Mouse (Mus musculus) embryonic facial prominence, embryonic 13.5 days (tissue): ENCODE results near the gene Gpsm3. TPM values are rescaled to one million over a fixed set of nuclear protein-coding genes. Genes with fewer than 3 reads are reported as not detected.
"Not testable (repeated sequence)": the region's sequence is repeated elsewhere in the genome, so short reads cannot be mapped to it uniquely, and the experiment has no call there.

ENCODE experiments used
- ATAC-seq: fragments of 200-750 bp; cut with Nextera tagmentation; 2 replicates; pipeline ENCODE4 v1.8.0; 2017; ENCODE audit warnings: low read depth; ENCODE audit not compliant: insufficient number of reproducible peaks, insufficient read depth, low FRiP score, low TSS enrichment
- H3K27ac ChIP-seq: fragments of 300-500 bp; sonication (generic); 2 replicates; pipeline ENCODE4 v1.5.1; 2015; ENCODE audit warnings: moderate library complexity, mild to moderate bottlenecking, inconsistent platforms
- H3K27me3 ChIP-seq: fragments of 300-500 bp; sonication (generic); 2 replicates; pipeline ENCODE4 v1.6.1; 2015; ENCODE audit warnings: mild to moderate bottlenecking, inconsistent platforms
- H3K36me3 ChIP-seq: fragments of 300-500 bp; sonication (generic); 2 replicates; pipeline ENCODE4 v1.6.1; 2015; ENCODE audit warnings: mild to moderate bottlenecking, inconsistent platforms
- H3K4me1 ChIP-seq: fragments of 300-500 bp; sonication (generic); 2 replicates; pipeline ENCODE4 v1.6.1; 2015; ENCODE audit warnings: inconsistent platforms
- H3K4me2 ChIP-seq: fragments of 300-500 bp; sonication (generic); 2 replicates; pipeline ENCODE4 v1.6.1; 2015; ENCODE audit warnings: moderate library complexity, mild to moderate bottlenecking, inconsistent platforms
- H3K4me3 ChIP-seq: fragments of 300-500 bp; sonication (generic); 2 replicates; pipeline ENCODE4 v1.5.1; 2015; ENCODE audit warnings: mild to moderate bottlenecking, inconsistent platforms
- H3K9ac ChIP-seq: fragments of 300-500 bp; sonication (generic); 2 replicates; pipeline ENCODE4 v1.6.1; 2015; ENCODE audit warnings: mild to moderate bottlenecking, inconsistent platforms
- H3K9me3 ChIP-seq: fragments of 300-500 bp; sonication (generic); 2 replicates; pipeline ENCODE4 v1.6.1; 2016; ENCODE audit warnings: inconsistent platforms
- WGBS: fragments of 180-500 bp; shearing (Covaris S2); methylation state at CpG from one replicate; pipeline ENCODE4 v1.1.7; 2015; ENCODE audit warnings: mixed read lengths; 5-methylcytosine and 5-hydroxymethylcytosine counted together
- polyA plus RNA-seq: library from polyadenylated mRNA; unstranded; fragments of >200 nt; fragmentation: Nextera tagmentation; extraction: Ambion mirVana; gene quantifications from 2 replicates; pipeline ENCODE4 v1.2.1, GENCODE M21; 2015

Gene Gpsm3
- polyA plus RNA-seq = 5.3 and 6.0 TPM in 2 replicates

DNA sequence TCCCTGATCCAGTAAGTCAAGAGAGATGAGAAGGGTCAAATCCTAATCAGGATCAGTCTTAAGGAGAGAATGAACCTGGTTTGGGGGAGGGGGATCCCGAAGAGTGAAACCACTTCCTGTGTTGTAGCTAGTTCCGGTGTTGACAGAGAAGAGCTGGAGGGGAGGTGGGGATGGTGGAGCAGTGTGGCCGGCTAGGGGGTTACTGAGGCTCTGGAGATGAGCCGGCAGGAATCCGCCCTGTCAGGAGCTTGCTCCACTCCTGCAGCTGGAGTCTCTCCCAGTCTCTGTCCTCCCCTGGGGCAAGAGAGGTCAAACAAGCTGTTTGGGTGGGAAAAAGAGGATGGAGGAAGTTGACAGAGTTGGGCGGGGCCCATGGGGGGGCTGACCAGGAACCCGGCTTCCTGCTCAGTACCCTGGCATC lies at the start of gene Gpsm3:
Gpsm3 (plus strand) TSS at position 126 of the 421 bp plus-strand sequence.
- 11% methylated on average over 7 of the region's 7 CpGs for WGBS
- H3K36me3 ChIP-seq = peaks cover 8% of the 10 kb centered on the region
- H3K4me3 ChIP-seq = no peak within 1 kb of the TSS; the same call in none of the 2 replicates
- H3K4me2 ChIP-seq = peak within 1 kb of the TSS; percentile 96
- peak within 1 kb of the TSS; percentile 99; the same call in 1 of the 2 replicates for H3K27ac ChIP-seq
- no peaks in the 10 kb centered on the region for H3K9me3 ChIP-seq
- H3K9ac ChIP-seq = 0 out of 2 replicates have a peak within 1 kb of the TSS, but pooled peaks have one; percentile 27
- ATAC-seq = no peak
- peaks cover 62% of the 10 kb centered on the region for H3K4me1 ChIP-seq
- no peaks in the 10 kb centered on the region for H3K27me3 ChIP-seq

DNA sequence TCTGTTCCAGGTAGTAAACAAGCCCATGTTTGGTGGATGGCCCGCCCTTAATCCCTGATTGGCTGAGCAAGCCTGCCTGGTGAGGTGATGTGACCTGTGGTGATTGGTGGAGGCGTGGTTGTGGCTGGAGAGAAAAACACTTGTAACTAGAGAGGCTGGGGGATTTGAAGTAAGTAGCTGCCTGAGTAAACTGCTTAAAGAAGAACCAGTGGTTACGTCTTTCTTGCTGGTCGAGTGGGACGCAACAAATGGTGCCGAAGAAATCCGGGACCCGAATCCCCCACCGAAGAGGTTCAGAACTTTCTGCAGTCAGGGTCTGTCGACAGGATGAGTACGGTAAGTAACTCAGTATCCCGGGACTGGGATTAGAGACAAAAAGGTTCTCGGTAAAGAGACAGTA lies 46.0 kb upstream of the Gpsm3 start:
- WGBS = 89% methylated on average over 13 of the region's 13 CpGs

DNA sequence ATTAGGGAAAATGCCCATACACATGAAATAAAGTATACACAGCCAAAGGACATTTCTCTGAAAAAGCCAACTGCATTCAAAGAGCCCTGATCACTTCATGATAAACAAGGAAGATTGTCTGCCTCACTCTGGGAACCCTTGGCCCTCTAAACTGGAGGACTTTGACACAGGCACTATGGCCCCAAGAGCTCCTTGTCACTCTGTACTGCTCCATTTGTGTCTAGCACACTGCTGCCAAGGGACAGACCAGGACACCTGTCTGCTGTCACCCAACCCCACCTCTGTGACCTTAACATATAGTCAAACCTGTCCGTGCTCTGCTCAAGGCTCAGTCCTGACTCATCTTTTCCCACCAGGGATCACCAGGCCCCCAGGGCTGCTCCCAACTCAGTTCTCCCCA lies 42.8 kb upstream of the Gpsm3 start:
- Histone ChIP-seq H3K9me3 (no peaks in the 10 kb centered on the region), H3K36me3 (no peaks in the 10 kb centered on the region), H3K27me3 (no peaks in the 10 kb centered on the region), H3K27ac (no peak overlapping the region), H3K4me3 (no peak overlapping the region), H3K4me2 (no peak overlapping the region), H3K9ac (no peak overlapping the region), H3K4me1 (no peaks in the 10 kb centered on the region)
- WGBS = 90% methylated on average over 1 of the region's 1 CpGs
- ATAC-seq = no peak

More for the DNA sequence above, 46.0 kb upstream of the Gpsm3 start:
- H3K4me2 ChIP-seq, ATAC-seq, H3K27ac ChIP-seq, H3K36me3 ChIP-seq, H3K4me3 ChIP-seq, H3K27me3 ChIP-seq, H3K4me1 ChIP-seq, H3K9ac ChIP-seq, H3K9me3 ChIP-seq: not testable (repeated sequence)

DNA sequence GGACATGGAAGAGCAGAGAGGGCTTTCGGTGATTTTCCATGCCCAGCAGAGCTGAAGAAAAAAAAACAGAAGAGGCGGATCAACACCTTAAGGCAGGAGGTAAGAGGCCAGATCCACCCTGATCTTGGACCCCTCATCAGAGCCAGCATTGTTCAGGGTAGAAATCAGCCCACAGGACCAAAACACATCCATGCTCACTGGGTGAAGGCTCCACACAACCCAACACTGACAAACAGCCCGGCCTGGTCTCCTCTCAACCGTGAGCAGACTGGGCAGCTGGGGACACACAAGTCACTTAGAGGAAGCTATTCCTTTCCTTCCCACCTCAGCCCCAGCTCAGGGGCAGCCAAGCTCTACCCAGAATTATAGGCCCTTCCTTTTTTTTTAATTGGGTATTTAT lies 42.0 kb upstream of the Gpsm3 start:
- no peaks in the 10 kb centered on the region for H3K9me3 ChIP-seq
- WGBS = 90% methylated on average over 4 of the region's 4 CpGs
- H3K27me3 ChIP-seq = no peaks in the 10 kb centered on the region
- H3K27ac ChIP-seq = no peak overlapping the region
- H3K36me3 ChIP-seq = no peaks in the 10 kb centered on the region
- no peak overlapping the region for H3K4me2 ChIP-seq
- H3K4me1 ChIP-seq = no peaks in the 10 kb centered on the region
- no peak for ATAC-seq
- H3K4me3 ChIP-seq = no peak overlapping the region
- H3K9ac ChIP-seq = no peak overlapping the region

DNA sequence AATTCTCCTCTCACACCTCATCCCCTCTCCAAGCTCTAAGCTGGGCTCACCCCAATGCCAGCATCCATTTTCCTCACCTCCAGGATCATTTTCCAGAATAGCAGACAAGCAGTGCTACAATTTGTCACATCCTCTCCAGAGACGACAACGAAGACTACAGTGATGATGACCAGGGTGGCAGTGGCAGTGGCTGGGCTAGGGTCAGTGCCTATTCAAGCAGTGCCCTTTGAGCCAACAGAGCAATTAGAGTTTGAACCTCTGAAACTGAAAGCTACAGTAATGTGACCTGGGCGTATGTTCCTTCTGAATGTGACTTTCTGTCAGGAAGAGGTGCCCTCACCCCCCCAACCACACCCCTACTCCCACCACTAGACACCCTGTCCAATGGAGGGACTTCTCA lies 40.5 kb upstream of the Gpsm3 start:
- Histone ChIP-seq H3K27me3 (no peaks in the 10 kb centered on the region), H3K4me1 (no peaks in the 10 kb centered on the region), H3K4me2 (no peak overlapping the region), H3K36me3 (no peaks in the 10 kb centered on the region), H3K4me3 (no peak overlapping the region), H3K27ac (no peak overlapping the region), H3K9me3 (no peaks in the 10 kb centered on the region), H3K9ac (no peak overlapping the region)
- WGBS = 78% methylated on average over 3 of the region's 3 CpGs
- no peak for ATAC-seq

DNA sequence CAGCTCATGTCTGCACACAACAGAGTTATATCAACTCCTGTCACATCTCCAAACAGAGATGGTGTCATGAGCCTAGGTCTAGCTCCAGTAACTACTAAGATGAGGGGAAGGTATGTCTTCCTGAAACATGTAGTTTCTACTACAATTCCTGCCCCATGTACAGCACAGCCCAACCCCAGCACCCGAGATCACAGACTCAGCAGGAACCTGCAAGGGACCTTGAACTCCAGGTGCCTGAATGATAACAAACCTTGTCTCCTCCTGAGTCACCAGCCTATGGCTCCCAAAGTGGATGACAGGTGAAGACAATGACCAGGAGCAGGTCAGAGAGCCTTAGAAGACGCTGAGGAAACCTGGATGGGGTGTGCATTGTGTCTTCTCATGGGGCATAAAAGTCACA lies 39.8 kb upstream of the Gpsm3 start:
- 73% methylated on average over 2 of the region's 2 CpGs for WGBS
- no peaks in the 10 kb centered on the region for H3K9me3 ChIP-seq

DNA sequence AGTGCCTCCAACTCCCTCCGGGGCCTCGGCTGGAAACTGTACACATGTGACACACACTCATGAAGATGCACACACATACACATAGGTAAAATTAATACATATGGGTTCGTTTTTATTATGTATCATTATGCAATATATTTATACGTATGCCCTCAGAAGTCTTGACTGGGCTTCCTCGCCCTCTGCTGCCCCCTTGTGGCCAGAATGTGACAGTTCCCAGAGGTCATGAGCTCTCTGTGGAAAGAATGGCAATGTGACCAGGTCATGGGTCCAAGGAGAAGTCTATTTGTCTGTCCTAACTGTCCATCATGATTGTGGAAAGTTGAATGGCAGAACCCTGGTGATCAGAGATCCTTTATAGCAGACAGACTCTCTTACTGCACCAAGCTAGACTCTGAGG lies 34.1 kb upstream of the Gpsm3 start:
- no peak overlapping the region for H3K4me3 ChIP-seq
- H3K27ac ChIP-seq = no peak overlapping the region
- no peak overlapping the region for H3K9ac ChIP-seq
- no peaks in the 10 kb centered on the region for H3K27me3 ChIP-seq
- no peaks in the 10 kb centered on the region for H3K9me3 ChIP-seq
- 0 out of 2 replicates have a peak, but pooled peaks have one; percentile 56 for ATAC-seq
- no peak overlapping the region for H3K4me2 ChIP-seq
- H3K36me3 ChIP-seq = no peaks in the 10 kb centered on the region
- H3K4me1 ChIP-seq = no peaks in the 10 kb centered on the region
- WGBS = 21% methylated on average over 5 of the region's 5 CpGs

More for the DNA sequence above, 39.8 kb upstream of the Gpsm3 start:
- H3K4me3 ChIP-seq = no peak overlapping the region
- H3K4me2 ChIP-seq = no peak overlapping the region
- no peak overlapping the region for H3K9ac ChIP-seq
- H3K27me3 ChIP-seq = no peaks in the 10 kb centered on the region
- no peak for ATAC-seq
- H3K36me3 ChIP-seq = no peaks in the 10 kb centered on the region
- H3K4me1 ChIP-seq = no peaks in the 10 kb centered on the region
- no peak overlapping the region for H3K27ac ChIP-seq

DNA sequence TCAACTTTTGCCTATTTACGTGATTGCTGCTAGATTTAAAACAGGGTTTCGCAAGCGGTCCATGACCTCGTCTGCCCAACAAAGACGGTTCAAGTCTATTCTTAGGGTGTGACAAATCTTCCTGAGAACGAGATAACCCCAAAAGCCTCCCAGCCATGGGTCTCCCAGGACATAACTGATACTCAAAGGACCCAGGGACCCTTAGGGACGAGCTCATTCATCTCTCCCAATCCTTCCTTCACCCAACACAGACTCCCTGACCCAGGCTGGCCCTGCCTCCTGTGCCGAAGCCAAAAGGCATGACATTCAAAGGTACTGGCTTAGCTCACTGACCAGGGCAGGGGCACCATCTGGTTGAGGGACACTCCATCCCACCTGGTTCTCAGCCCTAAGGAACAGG lies 33.2 kb upstream of the Gpsm3 start:
- Histone ChIP-seq H3K27me3 (no peaks in the 10 kb centered on the region), H3K4me1 (no peaks in the 10 kb centered on the region), H3K9me3 (no peaks in the 10 kb centered on the region), H3K27ac (no peak overlapping the region), H3K9ac (no peak overlapping the region), H3K4me2 (no peak overlapping the region), H3K4me3 (no peak overlapping the region), H3K36me3 (no peaks in the 10 kb centered on the region)
- 79% methylated on average over 8 of the region's 8 CpGs for WGBS
- ATAC-seq = no peak

DNA sequence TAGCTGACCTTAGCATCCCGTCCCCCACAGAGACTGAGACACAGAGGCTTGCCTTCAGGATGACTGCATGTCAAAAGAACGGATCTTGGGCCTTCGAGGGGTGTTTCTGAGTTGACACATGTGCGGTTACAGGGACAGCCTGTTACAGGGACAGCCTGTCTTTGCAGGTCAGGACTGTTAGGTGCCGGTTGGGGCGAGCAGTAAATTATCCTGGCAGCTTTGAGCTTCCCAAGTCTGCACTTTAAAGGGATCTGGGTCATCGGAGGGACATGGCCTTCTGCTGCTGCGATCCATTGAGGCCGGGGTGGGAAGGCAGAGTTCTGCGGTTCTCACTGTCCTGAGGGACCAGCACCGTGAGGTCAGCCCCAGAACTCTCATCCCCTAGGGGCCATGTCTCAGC lies 32.2 kb upstream of the Gpsm3 start:
- ATAC-seq = no peak
- H3K27me3 ChIP-seq = no peaks in the 10 kb centered on the region
- H3K27ac ChIP-seq = no peak overlapping the region
- no peak overlapping the region for H3K9ac ChIP-seq
- H3K4me2 ChIP-seq = no peak overlapping the region
- no peaks in the 10 kb centered on the region for H3K36me3 ChIP-seq
- 73% methylated on average over 11 of the region's 11 CpGs for WGBS
- no peaks in the 10 kb centered on the region for H3K9me3 ChIP-seq
- no peak overlapping the region for H3K4me3 ChIP-seq
- H3K4me1 ChIP-seq = no peaks in the 10 kb centered on the region

DNA sequence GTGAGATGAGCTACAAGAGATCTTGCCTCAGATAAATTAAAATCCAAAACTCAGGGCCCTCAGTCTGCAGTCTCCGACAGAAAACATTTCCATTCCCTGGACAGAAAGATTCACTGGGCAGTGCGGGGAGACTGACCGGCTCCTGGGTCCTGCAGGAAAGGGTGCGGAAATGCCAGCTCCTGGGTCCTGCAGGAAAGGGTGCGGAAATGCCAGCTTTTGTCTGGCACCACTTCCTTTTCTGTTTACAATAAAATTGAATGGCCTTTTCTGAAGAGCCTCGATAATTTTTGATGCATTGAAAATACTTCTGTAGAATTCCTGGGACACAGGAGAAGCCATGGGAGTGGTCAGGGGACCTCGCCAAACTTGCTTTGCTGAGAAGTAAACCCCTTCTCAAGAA lies 30.5 kb upstream of the Gpsm3 start:
- ATAC-seq = no peak
- 83% methylated on average over 7 of the region's 7 CpGs for WGBS
- no peaks in the 10 kb centered on the region for H3K36me3 ChIP-seq
- no peak overlapping the region for H3K4me3 ChIP-seq
- H3K4me2 ChIP-seq = no peak overlapping the region
- H3K9ac ChIP-seq = no peak overlapping the region
- peaks cover 3% of the 10 kb centered on the region; the same call in 1 of the 2 replicates for H3K4me1 ChIP-seq
- H3K9me3 ChIP-seq = no peaks in the 10 kb centered on the region
- H3K27me3 ChIP-seq = no peaks in the 10 kb centered on the region
- no peak overlapping the region for H3K27ac ChIP-seq

DNA sequence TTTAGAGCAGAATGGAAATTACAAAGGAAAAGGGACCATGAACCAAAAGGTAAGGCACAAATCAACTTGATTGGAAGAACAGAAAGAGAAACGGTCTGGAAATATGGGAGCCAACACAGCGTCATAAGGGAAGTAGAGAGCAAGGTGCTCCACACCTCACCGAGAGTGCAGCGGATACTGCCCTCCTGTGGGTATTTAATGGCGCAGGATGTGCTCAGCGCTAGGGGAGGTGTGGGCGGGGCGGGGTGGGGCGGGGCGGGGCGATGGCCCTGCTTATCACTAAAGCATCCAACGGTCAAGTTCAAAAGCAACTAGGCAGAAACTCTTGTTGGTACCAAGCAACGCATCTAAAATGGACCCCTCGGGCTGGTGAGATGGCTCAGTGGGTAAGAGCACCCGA lies 29.7 kb upstream of the Gpsm3 start:
- Histone ChIP-seq H3K27ac (no peak overlapping the region), H3K4me1 (peaks cover 7% of the 10 kb centered on the region; the same call in 1 of the 2 replicates), H3K4me2 (no peak overlapping the region), H3K4me3 (no peak overlapping the region), H3K9ac (no peak overlapping the region), H3K27me3 (no peaks in the 10 kb centered on the region), H3K36me3 (no peaks in the 10 kb centered on the region), H3K9me3 (no peaks in the 10 kb centered on the region)
- WGBS = 31% methylated on average over 15 of the region's 15 CpGs
- ATAC-seq = no peak

DNA sequence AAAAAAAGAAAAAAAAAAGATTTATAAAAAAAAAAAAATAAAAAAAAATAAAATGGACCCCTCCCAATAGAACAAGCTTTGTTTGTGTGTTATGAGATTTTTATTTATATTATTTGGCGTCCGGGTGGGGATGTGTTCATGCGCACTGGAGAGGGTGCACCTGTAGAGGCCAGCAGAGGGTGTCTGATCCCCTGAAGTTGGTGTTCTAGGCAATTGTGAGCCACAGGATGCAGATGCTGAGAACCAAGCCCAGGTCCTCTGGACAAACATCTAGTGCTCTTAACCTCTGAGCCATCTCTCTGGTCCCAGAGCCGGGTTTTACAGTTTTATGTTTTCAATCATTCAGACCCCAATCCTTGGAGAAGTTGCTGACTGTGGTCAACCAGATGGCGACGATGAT lies 29.2 kb upstream of the Gpsm3 start:
- Histone ChIP-seq H3K9ac (no peak overlapping the region), H3K27me3 (no peaks in the 10 kb centered on the region), H3K9me3 (no peaks in the 10 kb centered on the region), H3K36me3 (no peaks in the 10 kb centered on the region), H3K4me3 (no peak overlapping the region), H3K4me1 (peaks cover 7% of the 10 kb centered on the region; the same call in 1 of the 2 replicates), H3K4me2 (no peak overlapping the region), H3K27ac (no peak overlapping the region)
- 86% methylated on average over 6 of the region's 6 CpGs for WGBS
- no peak for ATAC-seq
